Mouse (Mus musculus): Measurements from ENCODE around the gene Txnrd2. TPM values are rescaled to one million over a fixed set of nuclear protein-coding genes. Genes with fewer than 3 reads are reported as not detected.

Gene Txnrd2
- polyA plus RNA-seq, 1 experiment from 2014 or later = 20.0 TPM

- no peak overlapping the region for H3K4me3 ChIP-seq (ENCODE audit: low read depth, low read length)
- H3K9ac ChIP-seq (replicated peaks; ENCODE audit: low read depth) = no peak overlapping the region
- WGBS = 98% methylated on average over 3 of the region's 3 CpGs
- H3K4me2 ChIP-seq (replicated peaks; ENCODE audit: low read depth, low read length) = no peak overlapping the region
- no peaks in the 10 kb centered on the region for H3K36me3 ChIP-seq (ENCODE audit: insufficient read depth, low read length)
- no peak overlapping the region for H3K27ac ChIP-seq (ENCODE audit: low read length)
- DNase-seq (ENCODE audit: low spot score) (no peak), ATAC-seq (no peak)
- no peaks in the 10 kb centered on the region for H3K27me3 ChIP-seq (replicated peaks; ENCODE audit: insufficient read depth, low read length)
- TF ChIP-seq EP300 (IDR thresholded peaks at IDR 0.05) (no peak), CTCF (IDR thresholded peaks at IDR 0.05) (no peak)
- H3K4me1 ChIP-seq (ENCODE audit: insufficient read depth, low read depth, low read length) = no peaks in the 10 kb centered on the region
- H3K9me3 ChIP-seq (ENCODE audit: low read length) = no peaks in the 10 kb centered on the region
These were observed 80.5 kb downstream of the Txnrd2 start for GRCm38 (mm10) chr16:18506524-18507199.

GRCm38 (mm10) chr16:18507200-18507549, 81.0 kb downstream of the Txnrd2 start:
- Histone ChIP-seq H3K27me3 (replicated peaks; ENCODE audit: insufficient read depth, low read length) (no peaks in the 10 kb centered on the region), H3K9ac (replicated peaks; ENCODE audit: low read depth) (no peak overlapping the region), H3K4me3 (ENCODE audit: low read depth, low read length) (no peak overlapping the region), H3K4me2 (replicated peaks; ENCODE audit: low read depth, low read length) (no peak overlapping the region), H3K36me3 (ENCODE audit: insufficient read depth, low read length) (no peaks in the 10 kb centered on the region), H3K4me1 (ENCODE audit: insufficient read depth, low read depth, low read length) (no peaks in the 10 kb centered on the region), H3K9me3 (ENCODE audit: low read length) (no peaks in the 10 kb centered on the region), H3K27ac (ENCODE audit: low read length) (no peak overlapping the region)
- no peak for ATAC-seq
- no peak for DNase-seq (ENCODE audit: low spot score)
- no peak for TF ChIP-seq CTCF (IDR thresholded peaks at IDR 0.05)
- no peak for TF ChIP-seq EP300 (IDR thresholded peaks at IDR 0.05)
- WGBS = 38% methylated on average over 1 of the region's 1 CpGs

- no peak overlapping the region for H3K27ac ChIP-seq (ENCODE audit: low read length)
- DNase-seq (ENCODE audit: low spot score) (no peak), ATAC-seq (no peak)
- H3K27me3 ChIP-seq (replicated peaks; ENCODE audit: insufficient read depth, low read length) = no peaks in the 10 kb centered on the region
- no peak overlapping the region for H3K9ac ChIP-seq (replicated peaks; ENCODE audit: low read depth)
- no peaks in the 10 kb centered on the region for H3K4me1 ChIP-seq (ENCODE audit: insufficient read depth, low read depth, low read length)
- 82% methylated on average over 5 of the region's 5 CpGs for WGBS
- no peak overlapping the region for H3K4me3 ChIP-seq (ENCODE audit: low read depth, low read length)
- TF ChIP-seq CTCF (IDR thresholded peaks at IDR 0.05) = no peak
- TF ChIP-seq EP300 (IDR thresholded peaks at IDR 0.05) = no peak
- H3K9me3 ChIP-seq (ENCODE audit: low read length) = no peaks in the 10 kb centered on the region
- H3K4me2 ChIP-seq (replicated peaks; ENCODE audit: low read depth, low read length) = no peak overlapping the region
- no peaks in the 10 kb centered on the region for H3K36me3 ChIP-seq (ENCODE audit: insufficient read depth, low read length)
These were observed 85.6 kb downstream of the Txnrd2 start for GRCm38 (mm10) chr16:18511741-18512140.

- peak; percentile 78 for ATAC-seq
These were observed 87.3 kb downstream of the Txnrd2 start for GRCm38 (mm10) chr16:18513508-18513907.

GRCm38 (mm10) chr16:18518091-18518490, 91.9 kb downstream of the Txnrd2 start:
- Histone ChIP-seq H3K4me3 (ENCODE audit: low read depth, low read length) (no peak overlapping the region), H3K27me3 (replicated peaks; ENCODE audit: insufficient read depth, low read length) (no peaks in the 10 kb centered on the region), H3K4me1 (ENCODE audit: insufficient read depth, low read depth, low read length) (no peaks in the 10 kb centered on the region), H3K27ac (ENCODE audit: low read length) (no peak overlapping the region), H3K4me2 (replicated peaks; ENCODE audit: low read depth, low read length) (no peak overlapping the region), H3K36me3 (ENCODE audit: insufficient read depth, low read length) (no peaks in the 10 kb centered on the region), H3K9me3 (ENCODE audit: low read length) (no peaks in the 10 kb centered on the region), H3K9ac (replicated peaks; ENCODE audit: low read depth) (no peak overlapping the region)
- TF ChIP-seq CTCF (IDR thresholded peaks at IDR 0.05) (peak; percentile 62), EP300 (IDR thresholded peaks at IDR 0.05) (no peak)
- peak; percentile 52 for ATAC-seq
- DNase-seq (ENCODE audit: low spot score) = no peak

More at GRCm38 (mm10) chr16:18513508-18513907, 87.3 kb downstream of the Txnrd2 start:
- DNase-seq (ENCODE audit: low spot score) = peak; percentile 51
- no peak overlapping the region for H3K4me2 ChIP-seq (replicated peaks; ENCODE audit: low read depth, low read length)
- no peaks in the 10 kb centered on the region for H3K27me3 ChIP-seq (replicated peaks; ENCODE audit: insufficient read depth, low read length)
- no peaks in the 10 kb centered on the region for H3K4me1 ChIP-seq (ENCODE audit: insufficient read depth, low read depth, low read length)
- TF ChIP-seq CTCF (IDR thresholded peaks at IDR 0.05) (no peak), EP300 (IDR thresholded peaks at IDR 0.05) (peak; percentile 93)
- H3K27ac ChIP-seq (ENCODE audit: low read length) = no peak overlapping the region
- H3K4me3 ChIP-seq (ENCODE audit: low read depth, low read length) = no peak overlapping the region
- H3K9ac ChIP-seq (replicated peaks; ENCODE audit: low read depth) = no peak overlapping the region
- no peaks in the 10 kb centered on the region for H3K9me3 ChIP-seq (ENCODE audit: low read length)
- H3K36me3 ChIP-seq (ENCODE audit: insufficient read depth, low read length) = no peaks in the 10 kb centered on the region
- 16% methylated on average over 6 of the region's 6 CpGs for WGBS

GRCm38 (mm10) chr16:18523563-18524245, 97.5 kb downstream of the Txnrd2 start:
- no peak overlapping the region for H3K27ac ChIP-seq (ENCODE audit: low read length)

More at GRCm38 (mm10) chr16:18523563-18524245, 97.5 kb downstream of the Txnrd2 start:
- Histone ChIP-seq H3K27me3 (replicated peaks; ENCODE audit: insufficient read depth, low read length) (no peaks in the 10 kb centered on the region), H3K4me3 (ENCODE audit: low read depth, low read length) (no peak overlapping the region), H3K4me1 (ENCODE audit: insufficient read depth, low read depth, low read length) (no peaks in the 10 kb centered on the region), H3K9me3 (ENCODE audit: low read length) (no peaks in the 10 kb centered on the region), H3K9ac (replicated peaks; ENCODE audit: low read depth) (no peak overlapping the region), H3K4me2 (replicated peaks; ENCODE audit: low read depth, low read length) (no peak overlapping the region), H3K36me3 (ENCODE audit: insufficient read depth, low read length) (no peaks in the 10 kb centered on the region)
- whole genome bisulfite sequencing = 80% methylated on average over 8 of the region's 8 CpGs
- DNase-seq (ENCODE audit: low spot score) (no peak), ATAC-seq (no peak)
- TF ChIP-seq CTCF (IDR thresholded peaks at IDR 0.05) = no peak
- TF ChIP-seq EP300 (IDR thresholded peaks at IDR 0.05) = no peak

All from lung, postnatal 0 days (tissue).